Mouse (Mus musculus): ENCODE data around the gene Olfr1322.

The Olfr1322 gene

GRCm38 (mm10) chrX:49891383-49891782 lies at the start of gene Olfr1322:
Gene Olfr1322, minus strand, starts transcription at chrX:49891483.
- no peak for DNase-seq (ENCODE audit: low spot score)

GRCm38 (mm10) chrX:49877651-49878349 lies 13.5 kb downstream of the Olfr1322 start:
- DNase-seq (ENCODE audit: low spot score): no peak

Measured in urinary bladder, postnatal 25 days (tissue).